Mouse (Mus musculus): ENCODE results near the gene As3mt.

As3mt gene

GRCm38 (mm10) chr19:46707296-46708151, at the start of gene As3mt:
As3mt (plus strand) TSS chr19:46707458.
- DNase-seq, result peak; percentile 78

GRCm38 (mm10) chr19:46658348-46658747, 48.9 kb upstream of the As3mt start:
- no peak for DNase-seq

DNA sequence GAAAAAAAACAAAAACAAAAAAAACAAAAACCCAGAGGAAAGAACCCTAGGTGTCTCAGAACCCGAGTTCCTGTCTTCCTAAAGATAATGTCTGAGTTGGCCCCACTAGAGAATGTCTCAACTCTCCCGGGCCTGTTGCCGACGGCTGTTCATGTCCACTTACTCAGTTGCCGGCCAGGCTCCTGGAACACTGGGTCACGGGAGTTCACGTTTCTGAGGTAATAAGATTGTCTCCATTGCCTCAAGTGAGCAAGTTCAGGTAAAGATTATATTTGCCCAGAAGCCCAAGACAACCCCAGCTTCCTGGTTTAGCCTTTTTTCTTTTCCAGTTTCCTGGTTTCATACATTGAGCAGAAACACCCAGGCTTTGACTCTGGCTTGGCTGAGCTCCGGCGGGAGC, 48.4 kb upstream of the As3mt start:
- no peak for DNase-seq

- DNase-seq, result no peak
These were observed 45.7 kb upstream of the As3mt start for GRCm38 (mm10) chr19:46661511-46661910.

GRCm38 (mm10) chr19:46662214-46662613, 45.0 kb upstream of the As3mt start:
- DNase-seq, result no peak

GRCm38 (mm10) chr19:46662784-46663183, 44.5 kb upstream of the As3mt start:
- no peak for DNase-seq

DNA sequence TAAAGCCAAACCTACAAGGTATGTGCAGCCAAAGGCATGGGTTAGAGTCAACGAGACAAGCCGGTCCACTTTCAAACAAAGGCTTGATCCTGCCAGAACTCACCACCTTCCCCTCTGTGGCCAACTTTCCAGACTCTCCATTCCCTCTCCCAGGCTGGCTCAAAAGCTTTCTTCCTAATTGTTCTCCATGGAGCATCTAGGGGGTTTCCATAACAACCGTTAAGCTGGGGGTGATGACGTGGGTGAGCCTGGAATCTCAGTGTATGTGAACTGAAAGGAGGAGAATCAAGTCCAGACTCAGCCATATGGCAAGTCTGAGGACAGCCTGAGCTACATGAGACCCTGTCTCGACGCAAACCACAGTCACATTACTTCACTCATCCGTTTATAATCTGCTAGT, 41.8 kb upstream of the As3mt start:
- DNase-seq, result no peak

DNA sequence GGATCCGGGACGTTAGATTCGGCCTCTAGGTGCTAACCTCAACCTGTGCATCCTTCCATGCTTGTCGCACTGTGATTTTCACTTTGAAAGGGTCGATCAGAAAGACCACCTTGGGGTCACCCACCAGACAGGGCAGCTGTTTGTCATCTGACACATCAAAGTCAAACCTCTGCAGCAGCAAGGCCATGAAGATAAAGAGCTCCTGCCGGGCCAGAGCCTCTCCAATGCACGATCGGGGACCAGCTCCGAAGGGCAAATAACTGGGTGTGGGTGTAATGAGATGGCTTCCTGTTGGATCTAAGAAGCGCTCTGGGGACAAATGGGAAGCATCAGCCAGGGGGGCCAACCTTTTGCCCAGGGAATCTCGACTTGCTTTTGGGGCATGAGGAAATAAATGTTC, 40.0 kb upstream of the As3mt start:
- DNase-seq, result no peak

- no peak for DNase-seq
These were observed 39.0 kb upstream of the As3mt start for GRCm38 (mm10) chr19:46668263-46668662.

GRCm38 (mm10) chr19:46669802-46670201, 37.5 kb upstream of the As3mt start:
- no peak for DNase-seq

DNA sequence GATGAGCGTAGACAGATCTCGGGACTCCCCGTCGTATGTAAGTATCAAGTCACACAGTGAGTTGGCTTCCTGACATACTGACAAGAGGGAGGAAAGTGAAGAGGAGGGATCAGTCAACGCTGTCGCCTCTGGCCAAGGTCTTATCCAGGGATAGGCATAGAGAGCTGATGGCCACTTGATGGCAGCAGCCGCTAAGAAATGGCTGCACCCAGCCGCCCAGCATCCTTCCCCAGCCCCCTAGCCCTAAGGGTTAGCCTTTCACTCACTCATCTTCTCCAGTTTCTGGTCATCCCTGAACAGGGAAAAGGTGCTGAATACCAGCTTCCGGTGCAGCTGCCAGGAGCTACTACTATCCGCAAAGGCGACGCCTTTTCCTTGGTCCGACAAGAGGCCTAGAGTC, 36.6 kb upstream of the As3mt start:
- DNase-seq, result peak; percentile 66

- DNase-seq, result no peak
These were observed 34.4 kb upstream of the As3mt start, which contains the start of gene Cyp17a1 for GRCm38 (mm10) chr19:46672766-46673418. Cyp17a1 (minus strand) TSS chr19:46673172.

GRCm38 (mm10) chr19:46675641-46676040, 31.6 kb upstream of the As3mt start:
- no peak for DNase-seq

GRCm38 (mm10) chr19:46679720-46680383, 27.4 kb upstream of the As3mt start:
- no peak for DNase-seq

DNA sequence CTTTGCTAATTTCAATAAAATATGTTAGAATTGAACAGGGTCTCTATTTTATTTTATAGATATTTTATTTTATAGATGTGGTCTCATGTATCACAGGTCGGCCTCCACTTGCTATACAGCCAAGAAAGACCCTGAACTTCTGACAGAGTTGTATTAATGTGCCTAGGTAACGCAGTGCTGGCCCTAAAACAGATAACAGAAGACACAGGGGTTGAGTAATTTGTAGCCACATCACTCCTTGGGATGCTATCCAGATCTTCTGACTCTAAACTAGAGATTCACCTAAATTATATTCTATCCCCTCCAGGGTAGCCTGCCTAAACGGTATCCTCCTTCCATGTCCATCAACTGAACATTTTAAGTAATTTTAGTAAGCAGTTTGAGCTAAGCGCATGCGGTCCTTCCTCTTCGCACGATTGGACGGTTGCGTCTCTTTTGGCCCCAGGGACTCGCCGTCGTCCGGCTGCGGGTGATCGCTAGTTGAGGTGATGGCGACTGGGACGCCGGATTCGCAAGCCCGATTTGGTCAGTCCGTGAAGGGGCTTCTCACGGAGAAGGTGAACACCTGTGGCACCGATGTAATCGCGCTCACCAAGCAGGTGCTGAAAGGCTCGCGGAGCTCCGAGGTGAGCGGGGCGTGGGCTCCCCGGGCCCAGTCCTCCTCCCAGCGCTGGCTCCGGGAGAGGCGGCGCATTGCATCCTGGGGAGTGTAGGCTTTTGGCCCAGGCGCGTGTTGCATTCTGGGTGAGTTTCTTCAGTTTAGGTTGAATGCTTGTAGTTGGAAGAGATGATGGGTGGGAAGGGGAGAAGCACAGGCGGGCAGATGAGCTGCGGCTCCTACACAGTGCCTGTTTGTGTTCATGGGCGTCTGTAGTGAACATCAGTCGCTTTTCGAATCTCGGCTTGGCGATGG, 17.5 kb upstream of the As3mt start, which contains the start of gene Borcs7:
Gene Borcs7, plus strand, starts transcription at position 447 of the 913 bp plus-strand sequence.
- peak; percentile 86 for DNase-seq

DNA sequence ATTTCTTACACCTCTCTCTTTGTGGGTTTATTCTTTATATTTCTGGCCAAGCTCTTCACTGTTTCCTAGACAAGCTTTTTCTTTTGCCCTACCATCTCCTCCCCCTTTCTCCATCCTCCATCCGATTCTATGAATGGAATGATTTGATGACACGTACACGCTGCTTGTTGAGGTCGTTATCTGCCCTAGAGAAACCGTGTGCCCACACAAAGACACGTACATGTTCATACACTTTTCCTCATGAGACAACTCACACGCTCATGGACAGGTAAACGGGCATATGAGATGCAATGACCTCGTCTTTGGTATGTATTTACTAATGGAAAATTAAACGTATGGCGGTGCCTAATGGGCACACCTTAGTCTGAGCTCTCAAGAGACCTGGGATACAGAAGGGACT, 16.9 kb upstream of the As3mt start:
- DNase-seq, result no peak

GRCm38 (mm10) chr19:46691078-46691477, 16.2 kb upstream of the As3mt start:
- DNase-seq, result no peak

- no peak for DNase-seq
These were observed 14.1 kb upstream of the As3mt start for GRCm38 (mm10) chr19:46693146-46693545.

- DNase-seq, result no peak
These were observed 10.8 kb upstream of the As3mt start for GRCm38 (mm10) chr19:46696482-46696881.

GRCm38 (mm10) chr19:46696943-46697342, 10.3 kb upstream of the As3mt start:
- DNase-seq, result no peak

- DNase-seq, result no peak
These were observed 9.3 kb upstream of the As3mt start for GRCm38 (mm10) chr19:46697840-46698517.

DNA sequence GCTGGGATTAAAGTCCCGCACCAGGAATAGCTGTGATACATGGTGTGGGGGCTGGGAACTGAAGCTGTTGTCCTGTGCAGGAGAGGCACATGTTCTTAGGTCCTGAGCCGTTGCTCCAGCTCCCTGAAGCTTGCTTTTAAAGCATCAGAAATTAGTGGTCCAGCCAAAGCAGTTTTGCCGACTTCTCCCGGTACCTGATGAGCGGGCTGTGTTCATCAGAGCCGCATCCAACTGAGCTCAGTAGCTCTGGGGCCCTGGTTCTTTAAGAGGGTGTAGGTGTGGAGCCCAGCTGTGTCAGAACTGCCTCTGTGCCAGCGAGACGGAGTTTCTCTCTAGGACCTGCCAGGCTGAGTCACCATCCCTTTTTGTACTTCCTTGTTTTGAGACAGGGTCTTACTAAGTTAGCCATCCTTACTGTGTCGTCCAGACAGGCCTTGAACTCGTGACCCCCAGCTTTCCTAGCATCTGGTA, 8.2 kb upstream of the As3mt start:
- DNase-seq, result no peak

Data from thymus, postnatal 14 days (tissue).